25 mouse cellular contexts compared by ENCODE assay signal in genomic region chr5:37767231-37767630, GRCm38 (mm10). TPM values are rescaled to one million over a fixed set of nuclear protein-coding genes. Genes with fewer than 3 reads are reported as not detected.
"Had no signal": no experiment of that assay in that cellular context is flagged by ENCODE, and none has a peak within 500 bp of the region (broad histone marks: within the 10 kb centered on the region; RNA-seq: fewer than 3 reads in every experiment).

No protein-coding gene starts in this region.

- H3K4me1 ChIP-seq: liver, embryonic 13.5 days had no signal

- H3K9ac ChIP-seq: liver, embryonic 13.5 days had no signal

- H3K4me3 ChIP-seq: layer of hippocampus, adult 2 months; left cerebral cortex, adult 2 months; liver, embryonic 13.5 days had no signal

- H3K27me3 ChIP-seq: liver, embryonic 13.5 days had no signal

- H3K27ac ChIP-seq: layer of hippocampus, adult 2 months; left cerebral cortex, adult 2 months; liver, embryonic 13.5 days; stomach, postnatal 0 days had no signal

- H3K36me3 ChIP-seq: liver, embryonic 13.5 days had no signal

- DNase-seq: kidney, postnatal 14 days; layer of hippocampus, postnatal 36 days; liver, embryonic 13.5 days; lung, adult 2 months; lung, postnatal 14 days; lung, postnatal 4 days; midbrain, embryonic 14.5 days; right cerebral cortex, adult 18-20 months; right cerebral cortex, postnatal 14 days; right cerebral cortex, postnatal 4 days; thymus, adult 2 months; thymus, postnatal 14 days; thymus, postnatal 4 days had no signal

- H3K4me2 ChIP-seq: liver, embryonic 13.5 days; midbrain, embryonic 11.5 days had no signal

RNA-seq across cellular contexts. Expression of gene Cytl1, which starts 31.9 kb away (rescaled TPM):
- total RNA-seq: layer of hippocampus, postnatal 10 days; megakaryocyte progenitor cell, adult 5-6 weeks; megakaryocyte-erythroid progenitor cell, adult 5-6 weeks; midbrain, postnatal 0 days had no signal
- polyA plus RNA-seq: liver, adult 2 months; liver, embryonic 13.5 days; liver, embryonic 16.5 days; midbrain, embryonic 11.5 days; midbrain, embryonic 14.5 days; stomach, embryonic 14.5 days had no signal

RNA-seq across cellular contexts. Expression of gene Stk32b, which starts 50.3 kb away (rescaled TPM):
- total RNA-seq: liver, adult 2 months; megakaryocyte progenitor cell, adult 5-6 weeks; megakaryocyte-erythroid progenitor cell, adult 5-6 weeks had no signal
- polyA plus RNA-seq: large intestine, adult 2 months; liver, adult 2 months had no signal

RNA-seq across cellular contexts. Expression of gene Msx1, which starts 57.2 kb away (rescaled TPM):
- total RNA-seq: megakaryocyte progenitor cell, adult 5-6 weeks; megakaryocyte-erythroid progenitor cell, adult 5-6 weeks had no signal
